Mouse (Mus musculus): Measurements from ENCODE around the gene Pop7. TPM values are rescaled to one million over a fixed set of nuclear protein-coding genes. Genes with fewer than 3 reads are reported as not detected.

Gene Pop7
- total and polyA plus RNA-seq, 2 experiments from 2014 or later = 40.1 to 40.6 TPM

DNA sequence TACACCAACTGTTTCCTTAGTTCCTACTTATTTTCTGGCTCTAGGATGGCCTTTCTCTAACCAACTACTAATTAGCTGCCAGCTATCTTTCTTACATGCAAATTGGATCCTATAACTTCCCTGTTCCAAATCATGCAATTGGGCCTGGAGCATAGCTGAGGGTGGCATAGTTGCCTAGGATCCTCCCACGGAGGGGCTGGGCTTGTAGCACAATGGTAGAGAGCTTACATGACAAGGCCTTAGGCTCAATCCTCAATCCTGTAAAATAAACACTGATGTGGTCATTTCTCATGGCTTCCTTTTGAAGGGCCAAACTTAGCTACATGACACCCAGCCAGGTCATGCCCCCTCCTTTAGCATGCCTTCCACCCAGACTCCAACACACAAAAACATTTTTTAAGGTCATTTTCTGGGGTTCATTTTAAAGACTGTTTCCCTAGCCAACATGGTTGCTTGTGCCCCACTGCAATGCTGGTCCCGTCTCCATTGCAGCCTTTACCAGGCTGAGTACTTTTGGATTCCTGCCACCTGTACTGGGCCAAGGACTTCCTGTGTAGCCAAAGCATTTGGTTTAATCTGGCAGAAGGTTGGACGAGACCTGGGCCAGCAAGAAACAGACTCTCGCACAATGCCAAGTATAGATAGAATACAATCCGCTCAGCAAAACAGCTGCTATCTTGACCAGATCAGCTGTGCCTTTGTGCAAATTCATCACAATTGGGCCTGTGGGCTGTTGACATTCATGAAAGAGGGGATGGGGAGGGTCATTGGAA, 39.6 kb upstream of the Pop7 start:
- Histone ChIP-seq H3K4me3 (ENCODE audit: low read depth, low read length) (no peak overlapping the region), H3K36me3 (replicated peaks; ENCODE audit: control insufficient read depth, insufficient read depth, low read length) (no peaks in the 10 kb centered on the region), H3K9me3 (replicated peaks; ENCODE audit: control insufficient read depth, low read length) (no peaks in the 10 kb centered on the region), H3K27ac (ENCODE audit: low read depth) (no peak overlapping the region), H3K4me2 (ENCODE audit: low read depth, low read length) (no peak overlapping the region), H3K9ac (replicated peaks; ENCODE audit: low read depth, low read length) (no peak overlapping the region), H3K4me1 (ENCODE audit: control insufficient read depth, insufficient read depth) (peaks cover 4% of the 10 kb centered on the region), H3K27me3 (ENCODE audit: control insufficient read depth, insufficient read depth, low read length) (no peaks in the 10 kb centered on the region)
- DNase-seq (ENCODE audit: low spot score) (no peak), ATAC-seq (ENCODE audit: insufficient read depth, low read depth) (no peak)
- WGBS = 55% methylated on average over 5 of the region's 5 CpGs
- TF ChIP-seq EP300 (IDR thresholded peaks at IDR 0.05; ENCODE audit: low read depth) (no peak), CTCF (IDR thresholded peaks at IDR 0.05; ENCODE audit: low read depth) (no peak)

DNA sequence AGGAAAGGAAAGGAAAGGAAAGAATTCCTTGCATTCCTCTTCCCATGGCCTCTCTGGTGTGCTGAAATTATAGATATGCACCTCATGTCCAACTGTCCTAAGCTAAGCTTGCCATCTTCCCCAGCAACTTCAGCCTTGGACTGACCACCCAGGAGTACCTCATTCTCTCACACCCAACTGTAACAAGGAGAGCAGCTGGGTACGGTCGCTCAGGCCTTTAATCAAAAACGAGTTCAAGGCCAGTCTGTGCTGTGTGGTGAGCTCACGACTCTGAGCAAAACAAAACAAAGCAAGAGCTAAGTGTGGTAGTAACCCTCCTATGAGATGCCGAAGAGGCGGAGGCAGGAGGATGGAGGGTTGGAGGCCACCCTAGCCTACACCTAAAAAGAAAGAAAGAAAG, 38.7 kb upstream of the Pop7 start:
- Histone ChIP-seq H3K27ac (ENCODE audit: low read depth) (no peak overlapping the region), H3K9me3 (replicated peaks; ENCODE audit: control insufficient read depth, low read length) (no peaks in the 10 kb centered on the region), H3K4me2 (ENCODE audit: low read depth, low read length) (no peak overlapping the region), H3K27me3 (ENCODE audit: control insufficient read depth, insufficient read depth, low read length) (no peaks in the 10 kb centered on the region), H3K9ac (replicated peaks; ENCODE audit: low read depth, low read length) (no peak overlapping the region), H3K4me1 (ENCODE audit: control insufficient read depth, insufficient read depth) (peaks cover 4% of the 10 kb centered on the region), H3K4me3 (ENCODE audit: low read depth, low read length) (no peak overlapping the region), H3K36me3 (replicated peaks; ENCODE audit: control insufficient read depth, insufficient read depth, low read length) (no peaks in the 10 kb centered on the region)
- 70% methylated on average over 6 of the region's 6 CpGs for WGBS
- no peak for TF ChIP-seq EP300 (IDR thresholded peaks at IDR 0.05; ENCODE audit: low read depth)
- no peak for TF ChIP-seq CTCF (IDR thresholded peaks at IDR 0.05; ENCODE audit: low read depth)
- ATAC-seq (ENCODE audit: insufficient read depth, low read depth) (no peak), DNase-seq (ENCODE audit: low spot score) (no peak)

DNA sequence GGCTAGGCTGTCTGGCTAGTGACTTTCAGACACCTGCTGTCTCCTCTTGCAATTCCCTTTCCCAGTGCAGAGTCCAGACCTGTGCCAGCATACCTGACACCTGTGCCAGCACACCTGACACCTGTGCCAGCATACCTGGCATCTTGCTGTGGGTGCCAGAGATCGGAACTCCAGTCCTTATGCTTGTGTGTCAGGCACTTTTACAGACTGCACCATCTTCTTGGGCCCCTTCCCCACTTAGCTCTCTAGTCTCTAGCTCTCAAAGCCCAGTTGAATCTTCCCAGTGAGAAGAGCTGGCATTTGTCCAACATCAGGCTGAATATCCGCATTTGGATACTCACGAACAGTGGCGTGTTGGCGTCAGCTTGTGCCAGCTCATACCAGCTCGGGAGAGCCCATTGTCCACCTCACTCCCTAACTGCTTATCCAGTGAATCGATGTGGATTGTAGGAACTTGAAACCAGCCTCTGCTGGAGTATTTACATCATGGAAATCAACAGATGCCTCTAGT, 37.0 kb upstream of the Pop7 start:
- H3K27ac ChIP-seq (ENCODE audit: low read depth) = no peak overlapping the region
- DNase-seq (ENCODE audit: low spot score) (peak; percentile 25), ATAC-seq (ENCODE audit: insufficient read depth, low read depth) (peak; percentile 51)
- WGBS = 21% methylated on average over 7 of the region's 7 CpGs
- H3K27me3 ChIP-seq (ENCODE audit: control insufficient read depth, insufficient read depth, low read length) = no peaks in the 10 kb centered on the region
- TF ChIP-seq CTCF (IDR thresholded peaks at IDR 0.05; ENCODE audit: low read depth) = no peak
- no peak for TF ChIP-seq EP300 (IDR thresholded peaks at IDR 0.05; ENCODE audit: low read depth)
- H3K9ac ChIP-seq (replicated peaks; ENCODE audit: low read depth, low read length) = no peak overlapping the region; the same call in 1 of the 2 replicates
- H3K9me3 ChIP-seq (replicated peaks; ENCODE audit: control insufficient read depth, low read length) = no peaks in the 10 kb centered on the region
- H3K4me3 ChIP-seq (ENCODE audit: low read depth, low read length) = no peak overlapping the region
- no peaks in the 10 kb centered on the region for H3K36me3 ChIP-seq (replicated peaks; ENCODE audit: control insufficient read depth, insufficient read depth, low read length)
- H3K4me1 ChIP-seq (ENCODE audit: control insufficient read depth, insufficient read depth) = peaks cover 4% of the 10 kb centered on the region
- H3K4me2 ChIP-seq (ENCODE audit: low read depth, low read length) = peak overlapping the region; percentile 17

DNA sequence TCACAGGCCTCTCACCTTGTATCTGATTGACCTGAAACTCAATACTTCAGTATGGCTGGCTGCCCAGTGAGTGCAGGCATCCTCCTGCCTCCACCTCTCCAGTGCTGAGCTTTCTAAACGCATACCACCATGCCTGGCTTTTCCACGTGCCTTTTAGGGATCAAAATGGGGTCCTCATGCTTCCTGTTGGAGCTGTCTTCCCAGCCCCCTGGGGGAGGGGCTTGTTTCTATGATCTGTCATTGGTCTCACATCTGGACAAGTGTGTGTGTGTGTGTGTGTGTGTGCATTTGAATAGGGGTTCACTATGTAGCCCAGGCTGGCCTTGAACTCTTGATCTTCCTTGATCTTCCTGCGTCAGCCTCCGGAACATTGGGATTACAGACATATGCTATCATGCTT, 35.1 kb upstream of the Pop7 start:
- Histone ChIP-seq H3K27me3 (ENCODE audit: control insufficient read depth, insufficient read depth, low read length) (no peaks in the 10 kb centered on the region), H3K4me1 (ENCODE audit: control insufficient read depth, insufficient read depth) (peaks cover 4% of the 10 kb centered on the region), H3K9me3 (replicated peaks; ENCODE audit: control insufficient read depth, low read length) (no peaks in the 10 kb centered on the region), H3K4me3 (ENCODE audit: low read depth, low read length) (no peak overlapping the region), H3K4me2 (ENCODE audit: low read depth, low read length) (no peak overlapping the region), H3K27ac (ENCODE audit: low read depth) (no peak overlapping the region), H3K9ac (replicated peaks; ENCODE audit: low read depth, low read length) (no peak overlapping the region), H3K36me3 (replicated peaks; ENCODE audit: control insufficient read depth, insufficient read depth, low read length) (no peaks in the 10 kb centered on the region)
- TF ChIP-seq CTCF (IDR thresholded peaks at IDR 0.05; ENCODE audit: low read depth) (no peak), EP300 (IDR thresholded peaks at IDR 0.05; ENCODE audit: low read depth) (no peak)
- ATAC-seq (ENCODE audit: insufficient read depth, low read depth) (no peak), DNase-seq (ENCODE audit: low spot score) (no peak)
- WGBS = 58% methylated on average over 4 of the region's 4 CpGs

DNA sequence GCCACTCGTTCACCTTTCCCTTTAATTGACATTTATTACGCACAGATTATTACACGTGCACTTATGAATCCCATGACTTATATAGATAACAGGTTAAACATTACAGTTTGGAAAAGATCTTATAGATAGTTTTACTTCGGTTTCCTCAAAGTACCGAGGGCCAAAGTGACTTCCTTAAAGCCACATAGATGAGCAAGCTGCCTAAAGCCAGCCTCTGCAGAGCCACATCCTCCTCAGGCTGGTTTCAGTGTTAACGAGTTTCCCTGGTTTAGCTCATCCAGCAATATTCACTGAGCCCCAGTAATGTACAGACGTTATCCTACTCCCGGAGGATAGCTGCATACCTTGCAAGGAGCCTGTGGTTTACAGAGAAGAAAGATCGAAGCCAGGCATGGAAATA, 33.0 kb upstream of the Pop7 start:
- no peaks in the 10 kb centered on the region for H3K27me3 ChIP-seq (ENCODE audit: control insufficient read depth, insufficient read depth, low read length)
- H3K9me3 ChIP-seq (replicated peaks; ENCODE audit: control insufficient read depth, low read length) = no peaks in the 10 kb centered on the region
- TF ChIP-seq EP300 (IDR thresholded peaks at IDR 0.05; ENCODE audit: low read depth) (no peak), CTCF (IDR thresholded peaks at IDR 0.05; ENCODE audit: low read depth) (no peak)
- no peak overlapping the region for H3K4me2 ChIP-seq (ENCODE audit: low read depth, low read length)
- H3K27ac ChIP-seq (ENCODE audit: low read depth) = no peak overlapping the region
- H3K36me3 ChIP-seq (replicated peaks; ENCODE audit: control insufficient read depth, insufficient read depth, low read length) = no peaks in the 10 kb centered on the region
- DNase-seq (ENCODE audit: low spot score) = no peak
- no peak for ATAC-seq (ENCODE audit: insufficient read depth, low read depth)
- H3K4me3 ChIP-seq (ENCODE audit: low read depth, low read length) = no peak overlapping the region
- peaks cover 7% of the 10 kb centered on the region for H3K4me1 ChIP-seq (ENCODE audit: control insufficient read depth, insufficient read depth)
- H3K9ac ChIP-seq (replicated peaks; ENCODE audit: low read depth, low read length) = no peak overlapping the region
- WGBS = 72% methylated on average over 9 of the region's 9 CpGs
